Mouse (Mus musculus) ZHBTc4 (cell line): ENCODE results near the gene 1700023F06Rik.
"Not testable (repeated sequence)": the region's sequence is repeated elsewhere in the genome, so short reads cannot be mapped to it uniquely, and the experiment has no call there.

Experiments
- DNase-seq: peaks from one replicate; pipeline ENCODE4 v3.0.0-alpha.2; 2011; ENCODE audit warnings: low read depth, low spot score

1700023F06Rik gene

DNA sequence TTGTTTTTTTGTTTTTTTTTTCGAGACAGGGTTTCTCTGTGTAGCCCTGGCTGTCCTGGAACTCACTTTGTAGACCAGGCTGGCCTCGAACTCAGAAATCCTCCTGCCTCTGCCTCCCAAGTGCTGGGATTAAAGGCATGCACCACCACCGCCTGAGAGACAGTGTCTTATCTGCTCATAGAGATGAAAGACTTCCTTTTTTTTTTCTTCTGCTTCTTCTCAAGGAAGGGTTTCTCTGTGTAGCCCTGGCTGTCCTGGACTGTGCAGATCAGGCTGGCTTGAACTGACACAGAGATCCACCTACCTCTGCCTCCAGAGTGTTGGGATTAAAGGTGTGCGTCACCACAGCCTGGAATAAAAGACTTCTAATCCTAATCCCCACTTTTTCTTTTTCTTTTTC lies 14.4 kb upstream of the 1700023F06Rik start:
- not testable (repeated sequence) for DNase-seq

DNA sequence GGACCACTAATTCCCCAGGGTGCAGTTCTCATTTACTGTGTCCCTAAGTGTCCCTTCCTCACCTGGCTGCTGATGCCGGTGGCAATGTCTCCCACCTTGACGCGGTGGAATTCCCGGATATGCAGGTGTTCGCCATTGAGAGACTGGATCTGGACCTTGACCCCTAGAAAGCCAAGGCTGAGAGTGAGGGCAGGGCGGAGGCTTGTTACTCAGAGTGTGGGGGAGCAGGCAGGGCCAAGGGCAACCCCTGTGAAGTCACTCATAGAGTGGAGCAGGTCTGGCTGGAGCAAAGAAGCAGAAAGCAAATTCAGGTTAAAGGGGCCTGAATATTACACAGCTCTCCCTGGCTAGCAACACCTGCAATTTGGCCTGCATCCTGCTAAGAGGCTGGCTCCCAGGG lies 13.1 kb upstream of the 1700023F06Rik start:
- no peak for DNase-seq

DNA sequence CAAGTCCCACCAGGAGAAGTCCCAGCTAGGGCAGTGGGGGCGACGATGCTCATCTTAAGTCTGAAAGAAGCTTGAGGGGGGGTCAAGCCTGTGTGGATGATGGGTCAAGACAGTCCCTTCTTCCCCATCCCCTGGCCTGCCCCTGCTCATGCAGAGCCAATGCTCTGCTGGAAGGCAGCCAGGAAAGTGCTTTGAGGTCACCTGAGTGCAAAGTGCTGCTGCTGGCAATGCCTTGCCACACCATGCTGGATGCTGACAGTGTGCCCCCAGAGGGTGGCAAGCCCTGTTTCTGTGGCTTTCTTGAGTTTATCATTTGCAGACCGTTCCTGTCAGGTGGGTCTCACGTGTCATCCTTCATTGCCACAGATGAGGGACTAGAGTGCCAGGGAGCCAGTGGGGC lies 11.6 kb upstream of the 1700023F06Rik start:
- DNase-seq = no peak

DNA sequence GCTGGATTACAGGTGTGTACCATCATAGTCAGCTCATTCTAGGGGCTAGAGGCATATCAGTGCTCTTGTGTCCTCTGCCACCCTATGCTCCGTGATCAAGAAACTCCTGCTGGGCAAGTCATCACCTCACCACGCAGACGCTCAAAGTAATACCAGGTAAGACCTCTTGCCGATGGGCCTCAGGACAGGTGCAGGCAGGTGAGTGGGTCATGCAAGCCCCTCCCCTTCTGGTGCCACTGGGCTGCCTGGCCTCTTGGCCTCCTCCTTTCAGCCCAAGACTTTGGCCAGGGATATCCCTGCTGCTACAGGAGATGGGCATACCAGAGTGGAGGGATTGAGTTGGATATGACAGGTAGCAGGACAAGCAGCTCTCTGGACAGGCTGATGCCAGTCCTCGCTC lies 10.9 kb upstream of the 1700023F06Rik start:
- DNase-seq = no peak

DNA sequence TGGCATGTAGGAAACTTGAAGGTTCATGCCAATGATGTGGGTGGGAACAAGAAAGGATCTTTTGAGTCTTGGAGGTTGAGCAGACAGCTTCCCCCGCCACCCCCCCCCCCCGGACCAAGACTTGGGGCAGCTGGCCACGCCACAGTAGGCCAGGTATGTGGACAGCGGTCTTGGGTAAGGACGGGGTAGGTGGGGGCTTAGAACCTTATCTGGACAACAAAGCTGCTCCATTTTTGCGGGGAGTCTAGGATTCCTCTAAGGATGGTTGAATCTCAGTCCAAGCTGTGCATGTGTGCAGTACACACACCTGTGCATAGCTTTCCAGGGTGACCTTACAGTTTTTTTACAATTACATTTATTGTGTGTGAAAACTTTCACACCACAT lies 10.2 kb upstream of the 1700023F06Rik start:
- no peak for DNase-seq

DNA sequence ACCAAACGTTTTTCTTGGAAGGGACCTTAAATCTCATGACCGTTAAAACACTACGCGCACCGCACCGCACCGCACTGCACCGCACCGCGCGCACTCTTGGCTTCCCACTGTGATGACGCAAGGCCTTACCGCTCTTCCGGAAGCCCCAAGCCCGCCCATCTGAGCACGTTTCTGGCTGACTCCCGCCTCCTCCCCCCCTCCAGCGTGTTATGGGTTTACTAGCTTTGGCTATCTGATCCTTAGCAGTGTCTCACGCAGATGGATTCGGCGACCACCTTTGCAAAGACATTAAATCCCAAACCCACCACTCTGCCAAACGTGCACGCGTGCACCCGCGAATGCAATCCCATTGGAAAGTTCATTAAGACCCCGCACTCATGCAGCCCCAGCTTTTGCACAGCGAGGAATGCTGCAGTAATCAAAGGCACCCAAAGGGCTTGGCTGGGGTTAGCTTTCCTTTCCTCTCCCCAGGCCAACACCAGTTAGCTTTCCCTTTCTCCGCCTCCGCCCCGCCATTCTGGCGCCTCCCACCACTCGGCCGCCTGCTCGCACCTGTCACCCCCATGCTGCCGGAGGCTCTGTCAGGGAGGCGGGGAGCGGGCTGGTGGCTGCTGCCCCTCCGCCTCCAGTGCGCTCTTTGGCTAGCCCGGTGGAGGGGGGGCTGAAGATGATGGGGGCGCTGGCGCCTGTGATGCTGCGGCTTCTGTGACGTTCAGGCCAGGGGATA lies 9.6 kb upstream of the 1700023F06Rik start, which contains the start of gene Spata32:
Gene Spata32, minus strand, starts transcription at position 643 of the 727 bp plus-strand sequence.
- peak; percentile 51 for DNase-seq

DNA sequence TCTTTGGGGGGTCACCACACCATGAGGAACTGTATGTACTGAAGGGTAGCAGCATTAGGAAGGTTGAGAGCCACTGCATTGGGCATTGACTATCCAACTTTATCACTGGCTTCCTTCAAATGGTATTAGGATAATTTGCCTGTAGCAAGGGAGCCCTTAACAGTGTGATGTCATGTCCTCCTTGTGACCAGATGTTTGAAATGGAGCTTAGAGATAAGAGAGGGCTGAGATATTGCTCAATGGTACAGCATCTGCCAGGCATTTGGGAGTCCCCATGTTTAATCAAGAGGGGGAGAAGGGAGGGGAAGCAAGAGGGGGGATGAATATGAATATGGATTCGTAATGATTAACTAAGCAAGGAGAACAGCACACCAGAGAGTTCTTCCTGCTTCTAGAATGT lies 7.0 kb upstream of the 1700023F06Rik start:
- no peak for DNase-seq

DNA sequence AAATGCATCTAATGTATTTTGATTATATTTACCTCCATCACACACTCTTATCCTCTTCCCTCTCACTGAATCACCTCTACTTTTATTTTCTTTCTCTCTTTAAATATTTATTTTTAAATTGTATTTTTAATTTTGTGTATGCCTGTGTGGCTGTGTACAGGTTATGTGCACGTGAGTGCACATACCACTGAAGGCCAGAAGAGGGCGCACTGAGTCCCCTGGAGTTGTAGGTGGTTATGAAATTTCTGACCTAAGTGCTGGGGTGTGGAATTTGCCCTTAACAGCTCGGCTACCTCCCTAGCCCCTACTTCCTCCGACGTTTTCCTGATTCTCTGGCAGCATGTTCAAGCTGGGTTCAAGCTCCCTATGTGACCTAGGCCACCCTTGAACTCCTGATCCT lies 5.4 kb upstream of the 1700023F06Rik start:
- DNase-seq = peak; percentile 56

DNA sequence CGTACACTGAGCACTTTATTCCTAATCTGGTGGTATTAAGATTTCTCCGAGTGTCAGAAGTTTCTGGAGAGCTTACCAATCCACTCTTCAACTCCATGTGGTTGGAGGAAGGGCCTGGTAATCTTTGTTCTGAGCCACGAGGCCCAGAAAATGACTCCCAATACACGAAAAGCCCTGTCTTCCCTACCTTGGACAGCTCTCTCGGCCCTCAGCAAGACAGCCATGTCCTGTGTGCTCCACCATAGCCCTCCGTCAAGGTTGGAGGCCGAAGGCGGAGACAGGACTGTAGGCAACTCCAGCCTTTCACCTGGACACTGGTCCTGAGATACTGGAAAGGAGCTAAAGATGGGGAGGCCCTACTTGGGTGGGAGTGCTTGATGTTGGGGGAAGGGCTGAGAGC lies 1.9 kb upstream of the 1700023F06Rik start:
- peak; percentile 64 for DNase-seq

DNA sequence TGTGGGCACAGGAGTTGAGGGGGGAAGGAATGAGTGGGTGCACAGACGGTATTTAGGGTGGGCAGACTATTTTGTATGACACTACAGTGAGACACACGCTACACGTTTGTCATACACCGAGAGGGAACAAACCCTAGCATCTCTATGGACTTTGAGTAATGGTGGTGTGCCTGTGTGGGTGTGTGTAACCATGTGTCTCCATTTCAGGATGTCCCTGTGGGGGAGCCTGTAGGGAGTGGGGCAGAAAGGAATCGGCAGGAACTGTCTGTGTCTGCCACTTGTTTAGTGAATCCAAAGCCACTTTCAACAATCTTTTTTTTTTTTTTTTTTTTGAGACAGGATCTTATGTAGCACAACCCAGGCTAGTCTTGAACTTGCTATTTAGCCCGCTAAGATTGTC lies 2.2 kb downstream of the 1700023F06Rik start:
- DNase-seq = no peak

DNA sequence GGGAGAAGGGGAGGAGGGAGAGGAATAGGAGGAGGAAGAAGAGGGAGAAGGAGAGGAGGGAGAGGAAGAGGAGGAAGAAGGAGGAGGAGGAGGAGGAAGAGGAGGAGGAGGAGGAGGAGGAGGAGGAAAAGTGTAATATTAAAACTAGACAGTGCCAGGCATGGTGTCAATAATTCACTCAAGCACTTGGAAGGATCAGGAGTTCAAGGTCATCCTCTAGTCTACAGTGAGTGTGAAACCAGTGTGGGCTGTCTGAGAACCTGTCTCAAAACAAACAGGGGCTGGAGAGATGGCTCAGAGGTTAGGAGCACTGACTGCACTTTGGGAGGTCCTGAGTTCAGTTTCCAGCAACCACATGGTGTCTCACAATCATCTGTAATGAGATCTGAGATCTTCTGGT lies 6.0 kb downstream of the 1700023F06Rik start:
- no peak for DNase-seq

DNA sequence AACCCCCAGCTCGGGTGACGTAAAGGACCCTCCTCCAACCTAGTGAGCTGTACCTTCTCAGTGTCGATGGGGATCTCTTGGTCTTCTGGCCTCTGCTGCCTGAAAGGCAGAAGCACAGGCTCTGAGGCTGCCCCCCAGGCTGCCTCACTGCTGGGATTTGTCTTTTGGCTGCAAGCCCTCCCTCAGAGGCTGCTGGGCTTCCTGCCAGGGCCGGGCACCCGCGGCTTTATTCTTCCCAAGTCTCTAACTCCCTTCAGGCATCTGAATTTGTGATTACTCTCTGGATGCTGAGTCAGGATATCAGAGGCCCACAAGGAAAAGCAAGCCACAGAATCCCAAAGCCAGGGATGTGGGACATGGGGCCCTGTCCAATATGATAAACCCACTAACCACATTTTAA lies 6.7 kb downstream of the 1700023F06Rik start:
- DNase-seq = no peak

DNA sequence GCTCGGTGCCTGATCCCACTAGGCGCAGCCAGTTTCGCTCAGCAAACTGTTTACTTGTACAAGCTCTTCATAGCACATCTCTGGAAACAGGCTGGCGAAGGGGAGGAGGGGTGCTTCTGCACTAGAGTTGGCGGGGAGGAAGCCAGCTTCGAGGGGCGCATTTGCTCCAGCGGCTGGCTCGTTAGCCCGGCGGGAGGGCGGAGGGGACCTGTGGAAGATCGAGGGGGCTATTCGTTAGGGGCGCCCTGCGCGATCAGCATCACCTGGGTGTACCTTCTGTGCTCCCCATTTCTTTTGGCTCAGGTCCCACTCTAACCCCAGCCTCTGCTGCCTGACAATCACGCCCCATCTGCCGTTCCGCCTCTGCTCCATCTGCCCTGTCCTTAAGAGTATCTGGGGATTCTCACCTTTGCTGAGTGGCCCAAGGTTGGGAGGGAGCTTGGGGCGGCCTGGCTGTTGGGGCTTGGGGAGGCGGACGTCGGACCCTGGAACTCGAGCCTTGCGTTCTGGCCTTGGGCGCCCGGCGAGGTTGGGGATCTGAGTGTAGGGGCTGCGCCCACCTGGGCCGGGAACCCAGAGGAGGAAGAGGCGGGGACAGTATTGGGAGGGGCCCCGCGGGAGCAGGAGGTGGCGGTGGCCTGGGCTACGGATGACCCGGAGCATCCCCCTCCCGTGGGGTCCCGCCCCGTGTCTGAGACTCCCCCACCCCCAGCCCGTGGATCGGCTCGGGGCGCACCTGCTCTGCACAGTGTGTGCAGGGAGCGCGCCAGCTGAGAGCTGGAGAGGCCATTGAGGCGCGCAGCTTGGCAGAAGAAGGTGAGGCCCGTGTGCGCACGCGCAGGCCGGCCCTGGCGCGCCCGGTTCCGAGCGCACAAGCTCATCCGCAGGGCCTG lies 9.2 kb downstream of the 1700023F06Rik start:
- DNase-seq = peak; percentile 86

DNA sequence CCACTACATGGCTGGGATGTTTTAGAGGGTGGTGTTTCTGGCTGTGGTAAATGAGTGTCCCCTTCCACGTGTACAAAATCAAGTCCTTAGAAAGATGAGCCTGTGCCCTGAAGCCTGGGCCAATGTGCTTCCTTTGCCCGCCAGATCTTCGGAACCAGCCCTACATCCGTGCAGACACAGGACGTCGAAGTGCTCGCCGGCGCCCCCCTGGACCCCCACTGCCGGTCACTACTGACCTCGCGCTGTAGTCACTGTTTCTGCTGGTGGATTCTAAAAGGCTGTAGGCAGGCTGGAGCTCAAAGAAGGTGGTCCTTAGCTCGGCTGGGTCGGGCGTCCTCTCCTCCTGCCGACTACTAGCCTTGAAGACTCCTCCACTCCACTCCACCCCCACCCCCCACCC lies 10.0 kb downstream of the 1700023F06Rik start:
- no peak for DNase-seq

DNA sequence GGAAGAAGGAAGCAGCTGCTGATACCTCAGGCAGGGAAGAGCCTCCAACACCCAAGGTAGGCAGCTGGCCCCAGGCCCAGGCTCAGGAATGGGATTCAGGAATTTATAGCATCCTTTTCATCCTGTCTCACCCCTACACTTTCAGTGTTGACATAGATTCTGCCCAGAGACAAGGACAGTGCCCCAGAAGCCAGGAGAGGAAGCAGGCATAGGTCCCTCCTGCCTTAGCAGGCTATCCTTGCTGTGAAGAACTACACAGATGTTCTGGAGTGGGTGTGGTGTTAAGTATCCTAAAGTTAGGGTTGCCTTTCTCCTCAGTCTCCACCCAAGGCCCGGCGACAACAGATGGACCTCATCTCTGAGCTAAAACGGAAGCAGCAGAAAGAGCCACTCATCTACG lies 11.0 kb downstream of the 1700023F06Rik start:
- DNase-seq = no peak

DNA sequence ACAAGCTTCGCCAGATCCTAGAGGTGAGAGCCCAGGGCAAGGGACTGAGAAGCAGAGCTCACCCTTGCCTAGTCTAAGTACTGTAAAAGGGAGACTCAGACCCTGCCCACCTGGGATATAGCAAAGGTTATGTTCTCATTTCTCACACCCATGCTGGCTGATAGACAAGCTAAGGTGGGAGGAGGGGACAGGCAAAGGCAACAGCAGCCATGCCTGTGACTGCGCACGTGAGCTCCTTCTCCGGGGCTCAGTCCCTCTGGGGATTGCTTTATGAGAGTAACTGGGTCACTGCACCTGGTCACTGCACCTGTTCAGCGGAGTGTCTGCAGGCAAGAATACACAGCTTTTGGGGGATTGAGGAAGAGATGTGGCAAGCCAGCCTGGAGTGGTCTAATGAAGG lies 12.7 kb downstream of the 1700023F06Rik start:
- no peak for DNase-seq

DNA sequence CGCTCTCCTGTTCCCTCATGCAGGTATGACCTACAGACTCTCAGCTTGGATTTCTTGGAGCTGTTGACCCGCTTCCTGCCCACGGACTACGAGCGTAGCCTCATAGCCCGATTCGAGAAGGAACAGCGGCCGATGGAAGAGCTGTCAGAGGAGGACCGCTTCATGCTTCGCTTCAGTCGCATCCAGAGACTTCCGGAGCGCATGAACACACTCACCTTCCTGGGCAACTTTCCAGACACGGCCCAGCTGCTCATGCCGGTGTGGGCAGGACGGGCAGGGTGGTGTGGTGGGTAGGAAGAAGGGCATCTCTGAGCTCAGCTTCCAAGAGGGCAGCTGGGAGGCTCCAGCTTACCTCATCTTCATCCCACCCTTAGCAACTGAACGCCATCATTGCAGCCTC lies 13.1 kb downstream of the 1700023F06Rik start:
- DNase-seq = no peak

DNA sequence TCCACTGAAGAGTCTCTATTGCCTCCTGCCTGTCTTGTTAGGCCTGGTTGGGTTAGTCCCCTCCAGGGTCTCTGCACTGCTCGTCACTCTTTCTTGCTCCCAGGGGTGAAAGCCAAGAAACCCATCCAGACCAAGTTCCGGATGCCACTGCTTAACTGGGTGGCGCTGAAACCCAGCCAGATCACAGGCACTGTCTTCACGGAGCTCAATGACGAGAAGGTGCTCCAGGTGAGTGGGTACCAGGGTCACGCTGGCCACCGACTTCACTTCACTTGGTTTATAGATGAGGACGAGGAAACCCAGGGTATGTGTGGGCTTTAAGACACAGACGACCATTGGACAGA lies 14.6 kb downstream of the 1700023F06Rik start:
- DNase-seq = no peak

DNA sequence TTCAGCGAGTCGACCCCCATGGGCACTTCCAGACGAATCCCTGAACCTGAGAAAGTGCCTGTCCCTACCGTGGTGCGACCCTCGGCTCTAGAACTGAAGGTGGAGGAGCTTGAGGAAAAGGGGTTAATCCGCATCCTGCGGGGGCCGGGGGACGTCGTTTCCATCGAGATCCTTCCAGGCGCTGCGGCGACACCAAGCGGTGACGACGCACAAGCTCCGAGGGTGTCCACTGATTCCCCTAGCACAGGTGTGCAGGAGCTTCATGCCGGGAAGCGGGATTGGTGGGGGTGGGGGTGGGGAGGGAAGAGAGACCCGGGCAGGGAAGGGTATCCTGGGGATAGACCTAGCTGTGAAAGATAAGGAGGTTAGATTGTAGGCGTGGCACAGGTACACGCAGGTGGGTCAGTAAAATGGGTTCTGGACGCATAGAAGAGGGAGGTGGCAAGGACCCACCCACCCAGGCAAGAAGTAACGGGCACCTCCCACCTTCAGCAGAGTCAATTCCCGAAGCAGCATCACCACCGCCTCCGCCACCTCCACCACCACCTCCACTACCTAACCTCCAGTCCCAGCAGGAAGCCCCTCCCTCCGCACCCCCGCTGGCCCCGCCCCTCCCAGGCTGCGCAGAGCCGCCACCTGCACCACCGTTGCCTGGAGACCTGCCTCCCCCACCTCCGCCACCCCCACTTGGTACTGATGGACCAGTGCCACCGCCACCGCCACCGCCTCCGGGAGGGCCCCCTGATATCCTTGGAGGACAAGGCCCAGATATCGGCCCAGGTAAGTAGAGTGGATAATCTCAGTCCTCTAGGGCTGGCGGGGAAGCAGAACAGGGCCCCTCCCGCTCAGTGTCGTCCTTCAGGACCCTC lies 15.2 kb downstream of the 1700023F06Rik start:
- DNase-seq = peak; percentile 60

DNA sequence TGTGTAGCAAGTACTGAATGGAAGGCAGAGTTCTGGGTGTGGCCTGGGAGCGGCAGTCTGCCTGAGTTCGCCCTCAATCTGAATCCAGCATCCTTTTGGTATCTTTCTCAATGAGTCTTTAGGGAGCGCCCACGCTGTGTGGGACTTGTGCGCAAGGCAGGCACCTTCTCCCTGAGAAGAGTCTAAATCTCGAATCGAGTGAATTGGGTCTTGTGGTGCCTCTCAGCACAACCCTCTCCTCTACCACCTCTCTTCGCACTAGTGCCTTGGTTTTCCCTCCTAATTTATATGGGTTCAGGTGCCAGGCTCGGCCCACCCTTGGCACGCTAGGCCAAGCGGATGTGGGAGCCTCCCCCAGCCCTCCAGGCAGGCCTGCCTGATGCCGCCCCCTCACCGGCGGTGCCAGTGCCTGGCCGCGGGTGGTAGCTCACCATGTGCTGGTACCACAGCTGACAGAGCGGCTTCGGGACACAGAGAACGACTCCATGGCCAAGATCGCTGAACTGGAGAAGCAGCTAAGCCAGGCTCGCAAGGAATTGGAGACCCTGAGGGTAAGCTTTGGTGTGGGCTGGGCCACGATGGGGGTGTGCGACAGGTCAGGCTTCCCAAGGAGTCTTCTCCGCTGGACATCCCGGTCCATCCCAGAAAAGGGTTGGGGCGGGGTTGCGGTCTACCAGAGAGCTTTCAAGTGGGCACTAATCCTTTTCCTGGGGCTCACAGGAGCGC lies 16.0 kb downstream of the 1700023F06Rik start:
- DNase-seq = no peak

DNA sequence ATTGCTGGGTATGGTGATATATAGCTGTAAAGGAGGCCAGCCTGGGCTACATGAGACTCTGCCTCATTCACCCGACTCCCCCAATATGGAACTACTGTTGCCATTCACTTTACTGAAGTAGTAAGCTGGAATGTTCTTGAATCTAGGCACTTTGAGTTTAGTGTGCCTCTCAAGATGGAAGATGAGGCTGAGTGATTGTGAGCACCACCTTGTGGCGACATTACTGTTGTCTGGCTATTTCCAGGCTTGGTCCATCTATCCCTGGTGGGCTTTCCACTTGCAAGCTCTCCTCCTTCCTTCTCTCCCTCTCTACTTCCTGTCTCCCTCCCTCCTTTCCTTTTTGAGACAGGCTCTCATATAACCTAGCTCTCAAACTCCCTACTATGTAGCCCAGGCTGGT lies 23.5 kb downstream of the 1700023F06Rik start:
- DNase-seq = peak; percentile 55
